Mouse (Mus musculus) heart, adult 18-20 months (tissue): Measurements from ENCODE around the gene Coro1a. TPM values are rescaled to one million over a fixed set of nuclear protein-coding genes. Genes with fewer than 3 reads are reported as not detected.
A peak's percentile ranks its signal among the peaks of the same experiment; 100 is the strongest.
"Not testable (repeated sequence)": the region's sequence is repeated elsewhere in the genome, so short reads cannot be mapped to it uniquely, and the experiment has no call there.

ENCODE experiments used
- DNase-seq, 2 experiments: peaks; one replicate each; pipeline ENCODE4 v3.0.0; 2021 to 2022; ENCODE audit warnings: mixed read lengths in 1 of 2
- total RNA-seq, 2 experiments: library from RNA; stranded (reverse); gene quantifications; 2 replicates each; pipeline ENCODE4 v1.2.3; 2021

The Coro1a gene
- total RNA-seq, 2 experiments from 2014 or later, result 9.3 to 28.6 TPM

DNA sequence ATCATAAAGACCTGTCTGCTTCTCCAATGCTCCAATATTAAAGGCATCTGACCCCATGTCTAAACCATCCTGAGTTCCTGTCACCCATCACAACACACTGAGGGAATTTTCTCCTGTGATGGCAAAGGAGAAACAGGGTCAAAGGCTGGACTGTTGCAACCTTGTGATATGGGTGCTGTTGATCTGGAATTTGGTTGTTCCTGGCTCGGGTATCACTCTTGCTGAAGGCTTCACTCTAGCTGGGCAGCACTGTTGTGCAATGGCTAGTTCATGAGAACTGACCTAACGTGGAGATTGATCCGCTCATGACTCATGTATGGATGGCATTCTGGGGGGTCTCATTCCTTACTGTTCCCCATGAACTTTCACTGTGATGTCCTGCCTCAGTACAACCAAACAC, 18.6 kb downstream of the Coro1a start:
- no peak for DNase-seq

DNA sequence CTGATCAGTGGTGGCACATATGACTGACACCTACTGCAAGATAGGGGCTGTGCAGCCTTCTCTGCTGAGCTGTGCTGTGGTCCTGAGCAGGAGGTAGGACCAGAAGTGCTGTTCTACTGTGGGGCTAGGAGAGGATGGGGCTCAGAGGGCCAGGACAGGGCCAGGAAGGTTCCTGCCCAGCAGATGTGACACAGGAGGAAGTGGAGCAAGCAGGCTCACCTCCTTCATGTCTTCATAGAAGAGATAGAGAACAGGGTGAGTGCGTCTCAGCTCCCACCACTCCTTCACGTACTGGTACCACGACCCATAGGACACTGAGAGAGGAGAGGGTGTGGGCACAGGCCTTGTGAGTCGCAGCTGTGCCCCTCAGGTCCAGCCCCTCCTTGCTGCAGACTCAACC, 19.4 kb downstream of the Coro1a start:
- DNase-seq, result not testable (repeated sequence)

DNA sequence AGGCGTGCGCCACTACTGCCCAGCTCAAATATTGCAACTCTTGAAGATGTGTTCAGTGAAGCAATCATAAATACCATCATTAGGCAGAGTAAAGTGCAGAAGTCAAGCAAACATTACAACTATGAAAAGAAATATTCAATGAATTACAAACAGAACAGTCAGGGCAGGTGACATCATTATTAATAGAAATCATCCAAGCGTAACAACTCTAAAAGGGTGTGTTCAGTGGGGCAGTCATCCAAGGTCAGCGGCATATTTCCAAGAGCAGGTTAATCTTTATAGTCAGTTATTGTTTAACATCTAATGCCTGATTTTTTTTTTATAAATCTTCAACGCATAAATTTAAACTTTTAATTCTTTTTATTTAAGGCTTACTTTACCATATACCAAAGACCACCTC, 26.4 kb downstream of the Coro1a start:
- no peak for DNase-seq

DNA sequence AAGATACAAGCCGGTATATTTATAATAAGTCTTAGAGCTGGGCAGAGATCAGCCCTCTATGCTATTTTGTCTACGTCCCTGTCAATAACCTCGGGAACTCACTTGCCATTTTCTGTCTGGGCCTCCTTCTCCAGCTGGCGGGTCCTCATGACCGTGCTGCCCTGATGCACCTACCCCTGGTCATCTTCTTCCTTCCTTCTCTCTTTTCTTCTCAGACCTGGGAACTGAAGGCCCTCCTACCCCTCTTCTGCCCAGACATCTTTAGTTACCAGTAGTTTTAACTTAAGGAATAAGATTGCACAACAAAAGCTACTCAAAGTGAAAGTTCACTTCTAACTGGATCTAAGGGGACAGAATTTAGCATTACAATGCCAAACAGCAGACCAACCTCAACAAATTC, 27.9 kb downstream of the Coro1a start:
- DNase-seq, result no peak

DNA sequence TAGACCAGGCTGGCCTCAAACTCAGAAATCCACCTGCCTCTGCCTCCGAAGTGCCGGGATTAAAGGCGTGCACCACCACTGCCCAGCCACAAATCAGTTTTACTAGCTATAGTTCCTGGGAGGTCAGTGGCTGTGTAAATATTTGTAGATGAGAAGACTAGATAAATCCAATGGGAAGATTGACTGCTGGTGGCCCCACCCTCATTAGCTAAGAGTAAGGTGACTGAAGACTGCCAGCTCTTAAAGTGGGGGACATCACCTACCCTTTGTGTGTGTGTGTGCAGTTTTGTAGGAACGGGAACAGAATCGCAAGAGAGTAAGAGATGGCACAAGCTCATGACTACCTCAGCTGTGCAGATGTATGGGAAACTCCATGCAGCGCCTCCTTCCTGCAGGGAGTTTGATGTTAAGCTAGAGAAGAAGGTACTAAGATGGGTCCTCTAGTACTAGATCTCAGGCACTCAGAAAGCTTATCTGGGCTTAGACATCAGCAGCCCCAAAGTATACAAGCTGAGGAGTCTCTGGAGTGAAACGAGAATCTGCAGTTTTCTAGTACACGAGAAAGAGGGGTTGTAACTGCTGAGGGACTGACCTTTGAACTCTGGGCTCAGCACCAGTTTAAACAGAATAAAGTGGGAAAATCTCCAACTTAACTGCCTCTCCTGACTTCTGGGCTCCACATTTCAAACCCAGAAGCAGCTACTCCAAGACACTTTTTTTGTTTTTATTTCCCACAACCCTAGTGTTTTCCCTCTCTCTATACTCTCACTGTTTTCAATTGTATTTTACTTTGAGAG, 28.8 kb downstream of the Coro1a start:
- DNase-seq, result no peak

GRCm38 (mm10) chr7:126676631-126677220, 30.9 kb downstream of the Coro1a start:
- DNase-seq, result no peak

DNA sequence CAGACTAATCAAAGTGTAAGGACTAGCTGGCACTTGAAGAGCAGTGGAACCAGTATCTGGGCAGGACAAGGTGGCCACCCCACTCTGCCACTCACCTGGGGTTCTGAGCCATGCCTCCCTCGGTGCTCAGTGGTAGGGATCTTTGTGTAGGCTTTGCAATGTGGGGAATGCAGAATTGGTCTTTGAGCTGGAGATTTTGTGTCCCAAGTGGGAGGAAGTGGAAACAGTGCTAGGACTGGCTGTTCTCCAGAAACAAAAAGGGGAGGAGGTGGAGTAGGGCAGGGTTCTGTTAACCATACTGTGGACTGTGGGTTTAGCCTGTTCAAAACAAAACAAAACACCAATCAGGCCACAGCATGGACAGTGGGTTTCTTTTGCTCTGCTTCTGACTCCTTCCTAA, 31.4 kb downstream of the Coro1a start, which contains the start of gene Sult1a1:
Gene Sult1a1 (minus strand): TSS at position 226 of the 400 bp plus-strand sequence.
- peak; percentile 89 to 94 for DNase-seq

GRCm38 (mm10) chr7:126675104-126675503, 32.5 kb downstream of the Coro1a start:
- no peak for DNase-seq

DNA sequence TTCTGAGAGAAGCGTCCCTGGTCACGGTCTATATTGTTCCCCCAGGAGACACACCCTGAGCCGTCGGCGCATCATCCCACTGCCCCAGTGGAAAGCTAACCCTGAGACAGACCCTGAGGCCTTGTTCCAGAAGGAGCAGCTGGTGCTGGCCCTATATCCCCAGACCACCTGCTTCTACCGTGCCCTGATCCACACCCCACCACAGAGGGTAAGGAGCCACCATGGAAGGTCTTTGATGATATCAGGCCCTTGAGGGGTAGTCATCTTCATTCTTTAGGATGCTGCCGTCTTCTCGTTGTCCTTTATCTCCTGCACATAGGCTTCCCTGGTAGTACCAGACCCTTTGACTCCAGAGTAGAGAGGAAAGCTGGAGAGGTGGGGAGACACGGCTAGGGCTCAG, 35.5 kb downstream of the Coro1a start:
- DNase-seq, result no peak

DNA sequence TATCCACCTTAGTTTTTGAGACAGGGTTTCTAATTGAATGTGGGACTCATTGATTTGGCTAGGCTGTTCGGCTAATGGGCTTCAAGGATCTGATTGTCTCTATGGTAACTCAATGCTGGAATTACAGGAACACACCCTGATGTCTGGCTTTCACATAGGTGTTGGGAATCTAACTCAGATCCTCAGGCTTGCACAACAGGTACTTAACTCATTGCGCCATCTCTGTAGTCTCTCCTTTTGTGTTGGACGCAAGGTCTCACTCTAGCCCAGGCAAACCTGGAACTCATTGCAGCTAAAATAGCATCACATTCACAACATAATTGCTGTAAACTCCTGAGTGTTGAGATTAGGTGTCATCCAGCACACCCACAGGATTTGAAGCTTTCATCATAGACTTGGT, 37.4 kb downstream of the Coro1a start:
- DNase-seq, result no peak

- no peak for DNase-seq
Measured at GRCm38 (mm10) chr7:126668452-126668851, 39.1 kb downstream of the Coro1a start.

GRCm38 (mm10) chr7:126667495-126668090, 40.0 kb downstream of the Coro1a start:
- DNase-seq, result no peak

GRCm38 (mm10) chr7:126665269-126665668, 42.3 kb downstream of the Coro1a start:
- peak; percentile 60 to 61 for DNase-seq

GRCm38 (mm10) chr7:126663646-126664045, 43.9 kb downstream of the Coro1a start:
- DNase-seq, result no peak

- no peak for DNase-seq
Measured at GRCm38 (mm10) chr7:126659771-126660170, 47.8 kb downstream of the Coro1a start.

DNA sequence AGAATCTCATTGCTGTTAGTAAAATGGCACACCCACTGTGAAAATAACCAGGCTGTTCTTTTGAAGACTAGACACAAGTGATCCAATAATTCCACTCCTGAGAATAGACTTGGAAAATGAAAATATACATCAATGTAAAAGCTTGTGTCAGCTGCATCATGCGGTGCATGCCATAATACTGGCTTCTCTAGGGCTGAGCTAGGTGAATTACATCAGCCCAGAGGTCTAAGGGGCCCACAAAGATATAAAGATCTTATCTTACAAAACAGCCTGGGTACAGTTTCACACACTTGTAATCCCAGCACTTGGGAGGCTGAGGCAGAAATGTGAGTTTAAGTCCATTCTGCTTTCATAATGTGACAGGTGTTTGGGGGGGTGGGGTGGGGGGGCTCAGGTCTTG, 50.1 kb downstream of the Coro1a start:
- DNase-seq, result no peak

- DNase-seq, result no peak
Measured at GRCm38 (mm10) chr7:126655695-126656094, 51.9 kb downstream of the Coro1a start.

DNA sequence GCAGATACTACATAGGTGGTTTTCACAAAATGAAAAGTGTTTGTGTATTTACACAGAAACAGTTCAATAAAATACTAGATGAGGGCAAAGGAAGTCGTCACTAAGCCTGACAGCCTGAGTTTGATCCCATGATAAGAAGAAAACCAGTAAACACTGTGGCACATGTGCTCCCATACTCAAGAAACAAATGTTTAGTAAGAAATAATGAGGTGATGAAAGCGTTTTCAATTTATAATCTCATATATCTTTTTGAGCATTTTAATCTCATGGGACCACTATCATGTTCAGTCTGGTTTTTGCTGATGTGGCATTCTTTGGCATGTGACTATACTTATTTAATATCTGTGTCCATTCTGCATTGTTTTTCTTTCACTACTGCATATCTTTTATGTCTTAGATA, 53.6 kb downstream of the Coro1a start:
- DNase-seq, result no peak

- no peak for DNase-seq
Measured at GRCm38 (mm10) chr7:126650852-126651251, 56.7 kb downstream of the Coro1a start.
